Mouse (Mus musculus): ENCODE measurements around the gene Capn3. TPM values are rescaled to one million over a fixed set of nuclear protein-coding genes. Genes with fewer than 3 reads are reported as not detected.

The Capn3 gene
- total RNA-seq, 4 experiments from 2014 or later, result 126 to 145 (median 128) TPM

Other genes with a start within 250 kb of the Capn3 start
- gene Pla2g4e, start 210.7 kb upstream of the Capn3 start, total RNA-seq (2022), result 10 to 100 TPM; 24.1 to 25.4 (median 25.0) TPM
- gene Pla2g4d, start 166.8 kb upstream of the Capn3 start, total RNA-seq (2022), result not detected
- gene Pla2g4f, start 141.9 kb upstream of the Capn3 start, total RNA-seq (2022), result not detected
- 10 to 100 TPM; 19.9 to 26.3 (median 22.9) TPM for gene Vps39, start 102.9 kb upstream of the Capn3 start, total RNA-seq (2022)
- 10 to 100 TPM; 36.3 to 42.9 (median 37.6) TPM for gene Ganc, start 52.1 kb upstream of the Capn3 start, total RNA-seq (2022)
- gene Tmem87a, start 51.9 kb upstream of the Capn3 start, total RNA-seq (2022), result 10 to 100 TPM; 36.6 to 47.1 (median 43.3) TPM
- 100 to 1,000 TPM; 643 to 705 (median 689) TPM for gene Zfp106, start 107.8 kb downstream of the Capn3 start, total RNA-seq (2022)
- gene Snap23, start 111.7 kb downstream of the Capn3 start, total RNA-seq (2022), result 10 to 100 TPM; 40.5 to 52.2 (median 44.5) TPM
- 1 to 10 TPM; 6.6 to 9.5 (median 7.1) TPM for gene Haus2, start 153.4 kb downstream of the Capn3 start, total RNA-seq (2022)
- 10 to 100 TPM; 11.6 to 14.0 (median 11.9) TPM for gene Lrrc57, start 153.5 kb downstream of the Capn3 start, total RNA-seq (2022)
- 1 to 10 TPM; 1.7 to 2.5 (median 2.0) TPM for gene Stard9, start 173.1 kb downstream of the Capn3 start, total RNA-seq (2022)

All from gastrocnemius, adult 8-10 months (tissue).